11 mouse cellular contexts compared by ENCODE assay signal in genomic region chr12:29348698-29349097, GRCm38 (mm10).
DNase-seq lines count a peak whose midpoint lies in the region; ATAC-seq and TF ChIP-seq lines count a peak whose summit lies in the region.
"Had no signal": no experiment of that assay in that cellular context is flagged by ENCODE, and none has a peak within 500 bp of the region (broad histone marks: within the 10 kb centered on the region; RNA-seq: fewer than 3 reads in every experiment).

No protein-coding gene starts in this region.

- no peaks in the 10 kb centered on the region for H3K27me3 ChIP-seq in forebrain, embryonic 13.5 days
- H3K27me3 ChIP-seq in forebrain, embryonic 12.5 days = no peaks in the 10 kb centered on the region; the same call in 1 of the 2 replicates

- H3K9ac ChIP-seq in forebrain, embryonic 13.5 days = no peak overlapping the region
- no peak overlapping the region for H3K9ac ChIP-seq in forebrain, embryonic 12.5 days
- H3K9ac ChIP-seq: lung, embryonic 14.5 days had no signal

- no peaks in the 10 kb centered on the region for H3K9me3 ChIP-seq in forebrain, embryonic 13.5 days (replicated peaks)
- no peaks in the 10 kb centered on the region for H3K9me3 ChIP-seq in forebrain, embryonic 12.5 days

- peak; percentile 19 for DNase-seq in layer of hippocampus, adult 9-11 months
- no peak for DNase-seq in layer of hippocampus, adult 2 months (ENCODE audit: low spot score in 2 of 2)
- peak; percentile 31 to 57 for DNase-seq in heart, adult 9 months (ENCODE audit: low spot score in 2 of 2)
- peak; percentile 22 for DNase-seq in right cerebral cortex, adult 18-20 months
- no peak for DNase-seq in testis, postnatal 14 days (ENCODE audit: low spot score)
- DNase-seq: adrenal gland, adult 2 months had no signal

- TF ChIP-seq CTCF in layer of hippocampus, adult 2 months (conservative IDR thresholded peaks at IDR 0.05) = no peak

- no peak overlapping the region for H3K4me3 ChIP-seq in forebrain, embryonic 13.5 days
- no peak overlapping the region for H3K4me3 ChIP-seq in forebrain, embryonic 12.5 days (replicated peaks)
- H3K4me3 ChIP-seq in layer of hippocampus, adult 2 months = no peak overlapping the region

- no peak overlapping the region for H3K4me2 ChIP-seq in forebrain, embryonic 13.5 days
- H3K4me2 ChIP-seq in forebrain, embryonic 12.5 days = no peak overlapping the region
- H3K4me2 ChIP-seq: lung, embryonic 14.5 days had no signal

- no peaks in the 10 kb centered on the region for H3K36me3 ChIP-seq in forebrain, embryonic 13.5 days (ENCODE audit: poor library complexity, severe bottlenecking)
- no peaks in the 10 kb centered on the region for H3K36me3 ChIP-seq in forebrain, embryonic 12.5 days (replicated peaks)
- H3K36me3 ChIP-seq: G1E had no signal

- peak; percentile 50; the same call in 1 of the 2 replicates for ATAC-seq in forebrain, embryonic 13.5 days
- no peak for ATAC-seq in forebrain, embryonic 12.5 days (ENCODE audit: low FRiP score)
- ATAC-seq in monocyte, adult 5-6 weeks (replicated peaks; ENCODE audit: insufficient number of reproducible peaks, low FRiP score, low TSS enrichment, poor library complexity, severe bottlenecking) = no peak

- H3K27ac ChIP-seq in forebrain, embryonic 13.5 days = peak overlapping the region; percentile 25
- no peak overlapping the region for H3K27ac ChIP-seq in forebrain, embryonic 12.5 days
- no peak overlapping the region for H3K27ac ChIP-seq in layer of hippocampus, adult 2 months

- H3K4me1 ChIP-seq in forebrain, embryonic 13.5 days = peaks cover 16% of the 10 kb centered on the region
- H3K4me1 ChIP-seq in forebrain, embryonic 12.5 days = peaks cover 5% of the 10 kb centered on the region

- 73% methylated on average over 2 of the region's 2 CpGs for WGBS in forebrain, embryonic 13.5 days
- 86% methylated on average over 2 of the region's 2 CpGs for WGBS in forebrain, embryonic 12.5 days

Comparison
In these comparisons a context has a peak if more than half of its experiments do, and no peak if none do; other contexts are left out.
1. DNase-seq: peak in layer of hippocampus, adult 9-11 months (single experiment), heart, adult 9 months (2 of 2) and right cerebral cortex, adult 18-20 months (single experiment); none in layer of hippocampus, adult 2 months (0 of 2) and testis, postnatal 14 days (single experiment).